Mouse (Mus musculus) spleen, adult 2 months (tissue): Measurements from ENCODE around the gene Erbb4. TPM values are rescaled to one million over a fixed set of nuclear protein-coding genes. Genes with fewer than 3 reads are reported as not detected.

Source experiments
- DNase-seq, 2 experiments: peaks; one replicate each; pipeline versions ENCODE4 v3.0.0 to v3.0.0-alpha.2; 2012 to 2021; ENCODE audit warnings: low spot score in 2 of 2, low read depth in 1 of 2
- H3K27ac ChIP-seq: fragments of 200-500 bp; 2 replicates; pipeline ENCODE4 v1.5.1; 2012; ENCODE audit warnings: low read length, inconsistent platforms; ENCODE audit not compliant: insufficient read depth
- H3K27me3 ChIP-seq: fragments of 200-500 bp; 2 replicates; pipeline ENCODE4 v1.6.1; 2012; ENCODE audit warnings: mild to moderate bottlenecking, moderate library complexity, low read length, inconsistent platforms; ENCODE audit not compliant: control insufficient read depth, insufficient read depth
- H3K36me3 ChIP-seq: fragments of 200-500 bp; 2 replicates; pipeline ENCODE4 v1.6.1; 2012; ENCODE audit warnings: mild to moderate bottlenecking, low read length, inconsistent platforms; ENCODE audit not compliant: control insufficient read depth, insufficient read depth
- H3K4me1 ChIP-seq: fragments of 200-500 bp; 2 replicates; pipeline ENCODE4 v1.6.1; 2011; ENCODE audit warnings: inconsistent platforms; ENCODE audit not compliant: control insufficient read depth, insufficient read depth, insufficient read length
- H3K4me3 ChIP-seq: fragments of 200-500 bp; 2 replicates; pipeline ENCODE4 v1.5.1; 2011; ENCODE audit warnings: mild to moderate bottlenecking, inconsistent platforms; ENCODE audit not compliant: insufficient read depth, insufficient read length; ENCODE audit errors: extremely low read depth
- CTCF ChIP-seq: fragments of 200-500 bp; IDR thresholded peaks from 2 replicates; pipeline ENCODE4 v1.5.1; 2011; ENCODE audit warnings: mild to moderate bottlenecking, inconsistent platforms; ENCODE audit not compliant: insufficient read depth, insufficient read length, insufficient replicate concordance; ENCODE audit errors: extremely low read depth
- POLR2A ChIP-seq: fragments of 200-500 bp; IDR thresholded peaks from 2 replicates; pipeline ENCODE4 v1.6.1; 2011; ENCODE audit warnings: low read depth, low read length, inconsistent platforms
- whole genome bisulfite sequencing: fragments of 180-500 bp; shearing (Covaris S2); methylation state at CpG from one replicate; pipeline ENCODE4 v1.1.7; 2018; 5-methylcytosine and 5-hydroxymethylcytosine counted together
- polyA plus RNA-seq: library from polyadenylated mRNA; depleted of rRNA; stranded (reverse); fragments of >200 nt; gene quantifications from 2 replicates; pipeline ENCODE4 v1.2.3, GENCODE M21; 2012

The Erbb4 gene
- polyA plus RNA-seq, 1 experiment: not detected

- 83% methylated on average over 6 of the region's 6 CpGs for WGBS
- TF ChIP-seq CTCF (no peak), POLR2A (no peak)
- H3K36me3 ChIP-seq: no peaks in the 10 kb centered on the region
- DNase-seq: no peak
- no peaks in the 10 kb centered on the region for H3K4me1 ChIP-seq
- H3K4me3 ChIP-seq: no peak overlapping the region
- no peak overlapping the region for H3K27ac ChIP-seq
- peaks cover 14% of the 10 kb centered on the region for H3K27me3 ChIP-seq
Measured at GRCm38 (mm10) chr1:69103211-69103706, 4.6 kb downstream of the Erbb4 start.

DNA sequence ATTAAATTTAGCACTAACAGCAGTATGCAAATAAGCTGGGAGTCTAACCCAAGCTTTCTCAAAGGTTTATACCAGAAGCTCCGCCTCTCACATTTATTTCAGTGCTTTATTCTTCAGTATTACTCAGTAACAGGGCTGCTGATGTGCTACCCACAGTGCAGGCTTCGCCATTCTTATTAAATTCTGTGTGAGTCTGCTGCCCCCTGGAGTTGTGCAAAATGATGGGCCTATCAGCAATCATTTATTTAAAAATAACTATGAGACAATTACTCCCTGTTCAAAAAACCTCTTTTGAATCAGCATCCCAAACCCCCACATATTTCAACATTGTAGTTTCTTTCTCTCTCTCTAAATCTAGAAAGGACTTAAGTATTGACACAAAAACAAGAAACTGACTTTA, 6.2 kb downstream of the Erbb4 start:
- Histone ChIP-seq H3K27me3 (peaks cover 6% of the 10 kb centered on the region; the same call in 1 of the 2 replicates), H3K4me3 (no peak overlapping the region), H3K4me1 (no peaks in the 10 kb centered on the region), H3K27ac (no peak overlapping the region), H3K36me3 (no peaks in the 10 kb centered on the region)
- no peak for DNase-seq
- TF ChIP-seq CTCF: no peak
- TF ChIP-seq POLR2A: no peak
- WGBS: 70% methylated on average over 2 of the region's 2 CpGs

GRCm38 (mm10) chr1:69093052-69093451, 14.8 kb downstream of the Erbb4 start:
- Histone ChIP-seq H3K4me1 (no peaks in the 10 kb centered on the region), H3K27ac (no peak overlapping the region), H3K4me3 (no peak overlapping the region), H3K36me3 (no peaks in the 10 kb centered on the region), H3K27me3 (no peaks in the 10 kb centered on the region)
- WGBS: 60% methylated on average over 3 of the region's 3 CpGs
- DNase-seq: no peak
- no peak for TF ChIP-seq POLR2A
- no peak for TF ChIP-seq CTCF

DNA sequence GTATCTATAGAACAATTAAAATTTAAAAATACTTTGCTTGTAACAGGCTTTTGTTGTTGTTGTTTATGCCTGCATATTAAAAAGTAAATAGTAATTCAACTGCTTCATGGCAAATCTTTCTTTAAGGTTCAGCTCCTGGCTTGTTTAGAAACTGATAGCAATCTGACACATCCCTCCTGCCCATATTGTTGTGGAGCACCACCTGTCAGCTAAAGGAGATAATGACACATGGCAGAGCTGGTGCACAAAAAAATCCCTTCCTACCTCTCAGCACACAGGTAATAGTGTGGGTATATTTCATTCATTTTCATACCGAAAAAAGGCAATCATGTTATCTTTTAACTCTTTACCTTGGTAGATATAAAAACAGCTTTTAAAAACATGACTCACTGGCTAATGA, 18.5 kb downstream of the Erbb4 start:
- no peaks in the 10 kb centered on the region for H3K4me1 ChIP-seq
- TF ChIP-seq POLR2A: no peak
- no peak for TF ChIP-seq CTCF
- 83% methylated on average over 1 of the region's 1 CpGs for WGBS

DNA sequence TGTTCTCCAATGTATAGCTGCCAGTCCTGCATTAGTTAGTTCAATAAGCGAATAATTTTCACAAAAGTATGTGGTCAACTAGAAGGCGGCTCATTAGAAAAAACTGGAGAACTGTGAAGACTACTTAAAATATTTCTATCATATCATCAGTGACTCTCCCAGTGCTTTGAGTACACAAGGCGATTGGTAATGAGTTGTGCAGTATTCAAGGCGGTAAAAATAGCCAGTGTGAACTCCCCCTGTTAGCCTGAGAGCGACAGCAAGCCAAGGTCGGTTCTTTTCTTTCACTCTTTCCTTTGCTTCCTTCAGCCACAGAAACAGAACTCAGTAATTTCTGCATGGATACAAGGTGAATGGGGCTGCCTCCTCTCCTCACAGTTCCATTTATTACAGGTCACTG, 22.1 kb downstream of the Erbb4 start:
- Histone ChIP-seq H3K36me3 (no peaks in the 10 kb centered on the region), H3K4me1 (no peaks in the 10 kb centered on the region), H3K27ac (no peak overlapping the region), H3K4me3 (no peak overlapping the region), H3K27me3 (no peaks in the 10 kb centered on the region)
- no peak for DNase-seq
- 78% methylated on average over 6 of the region's 6 CpGs for WGBS
- no peak for TF ChIP-seq CTCF
- TF ChIP-seq POLR2A: no peak

More for the DNA sequence above, 18.5 kb downstream of the Erbb4 start:
- Histone ChIP-seq H3K36me3 (no peaks in the 10 kb centered on the region), H3K4me3 (no peak overlapping the region), H3K27ac (no peak overlapping the region), H3K27me3 (no peaks in the 10 kb centered on the region)
- no peak for DNase-seq

DNA sequence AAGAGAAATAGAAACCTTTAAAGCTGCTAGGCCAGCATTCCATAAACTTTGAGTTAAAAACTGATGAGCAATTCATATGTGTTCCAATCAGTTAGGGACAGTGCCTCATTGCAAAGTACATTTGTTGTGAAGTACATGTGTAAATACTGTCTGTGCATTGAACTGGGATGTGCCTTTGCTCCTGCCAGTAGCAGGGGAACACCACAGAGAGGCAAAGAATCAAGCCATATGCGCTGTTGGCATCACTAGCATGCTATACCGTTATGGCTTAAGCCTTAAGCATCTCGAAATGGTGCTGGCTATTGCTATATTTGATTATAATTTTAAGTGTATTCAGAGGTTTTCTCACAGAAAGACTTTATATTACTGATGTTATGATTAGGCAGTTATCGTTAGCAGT, 58.9 kb downstream of the Erbb4 start:
- Histone ChIP-seq H3K4me3 (no peak overlapping the region), H3K4me1 (no peaks in the 10 kb centered on the region), H3K36me3 (no peaks in the 10 kb centered on the region), H3K27ac (no peak overlapping the region), H3K27me3 (no peaks in the 10 kb centered on the region)
- TF ChIP-seq POLR2A (no peak), CTCF (no peak)
- 87% methylated on average over 4 of the region's 4 CpGs for WGBS
- DNase-seq: no peak

- 88% methylated on average over 11 of the region's 11 CpGs for WGBS
- H3K36me3 ChIP-seq: no peaks in the 10 kb centered on the region
- DNase-seq: no peak
- TF ChIP-seq CTCF: no peak
- TF ChIP-seq POLR2A: no peak
- H3K27me3 ChIP-seq: no peaks in the 10 kb centered on the region
- H3K4me3 ChIP-seq: no peak overlapping the region
- no peak overlapping the region for H3K27ac ChIP-seq
- no peaks in the 10 kb centered on the region for H3K4me1 ChIP-seq
Measured at GRCm38 (mm10) chr1:69046228-69046978, 61.5 kb downstream of the Erbb4 start.
